Mouse (Mus musculus) splenic B cell, adult 2 months (primary cell): ENCODE measurements around the gene Bsg.
"Not testable (repeated sequence)": the region's sequence is repeated elsewhere in the genome, so short reads cannot be mapped to it uniquely, and the experiment has no call there.

Source experiments
- DNase-seq: peaks from one replicate; pipeline ENCODE4 v3.0.0-alpha.2; 2011; ENCODE audit warnings: low read depth, low spot score
- H3K27me3 ChIP-seq: 2 replicates; pipeline ENCODE4 v1.6.1; 2012; ENCODE audit warnings: mild to moderate bottlenecking, low read length, moderate library complexity, mixed read lengths; ENCODE audit not compliant: control insufficient read depth, poor library complexity, insufficient read depth, severe bottlenecking
- H3K36me3 ChIP-seq: 2 replicates; pipeline ENCODE4 v1.6.1; 2012; ENCODE audit warnings: mild to moderate bottlenecking, low read length, moderate library complexity, mixed read lengths; ENCODE audit not compliant: control insufficient read depth, poor library complexity, insufficient read depth, severe bottlenecking

The Bsg gene

DNA sequence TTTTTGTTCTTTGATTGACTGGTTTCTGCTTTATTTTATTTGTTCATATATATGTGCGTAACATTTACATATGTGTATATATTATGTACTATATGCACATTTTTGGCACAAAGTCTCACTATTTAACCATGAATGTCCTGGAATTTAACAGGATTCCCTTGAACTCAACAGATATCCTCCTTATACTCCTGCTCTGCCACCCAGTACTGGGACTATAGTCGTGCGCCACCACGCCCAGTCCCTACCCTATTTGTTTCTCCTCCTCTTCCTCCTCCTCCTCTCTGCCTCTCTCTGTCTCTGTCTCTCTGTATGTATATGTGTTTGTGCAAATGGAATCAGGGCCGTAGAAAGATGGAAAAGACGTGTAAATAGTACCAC is 42.5 kb downstream of the Bsg start:
- no peaks in the 10 kb centered on the region for H3K27me3 ChIP-seq
- no peak for DNase-seq
- 0 out of 2 replicates have a peak, but pooled peaks cover 2% of the 10 kb centered on the region for H3K36me3 ChIP-seq

DNA sequence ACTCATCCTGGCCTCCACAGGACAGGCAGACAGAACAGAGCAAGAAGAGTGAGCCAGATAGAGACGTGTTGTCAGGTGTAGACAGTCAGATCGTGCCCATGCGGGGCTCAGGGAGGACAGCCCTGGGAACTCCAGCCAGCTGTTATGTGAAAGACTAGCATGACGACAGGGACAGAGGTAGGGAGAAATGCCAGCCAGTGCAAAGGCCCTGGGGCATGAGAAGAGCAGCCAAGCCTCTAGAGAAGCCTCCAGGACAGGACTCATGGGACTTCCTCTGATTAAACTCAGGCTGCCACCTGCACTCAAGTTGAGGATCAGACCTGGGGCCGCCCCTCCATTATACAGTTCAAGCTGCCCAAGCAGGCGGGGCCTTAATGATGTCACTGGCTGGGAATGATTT is 44.2 kb downstream of the Bsg start:
- no peaks in the 10 kb centered on the region for H3K36me3 ChIP-seq
- no peak for DNase-seq
- no peaks in the 10 kb centered on the region for H3K27me3 ChIP-seq

DNA sequence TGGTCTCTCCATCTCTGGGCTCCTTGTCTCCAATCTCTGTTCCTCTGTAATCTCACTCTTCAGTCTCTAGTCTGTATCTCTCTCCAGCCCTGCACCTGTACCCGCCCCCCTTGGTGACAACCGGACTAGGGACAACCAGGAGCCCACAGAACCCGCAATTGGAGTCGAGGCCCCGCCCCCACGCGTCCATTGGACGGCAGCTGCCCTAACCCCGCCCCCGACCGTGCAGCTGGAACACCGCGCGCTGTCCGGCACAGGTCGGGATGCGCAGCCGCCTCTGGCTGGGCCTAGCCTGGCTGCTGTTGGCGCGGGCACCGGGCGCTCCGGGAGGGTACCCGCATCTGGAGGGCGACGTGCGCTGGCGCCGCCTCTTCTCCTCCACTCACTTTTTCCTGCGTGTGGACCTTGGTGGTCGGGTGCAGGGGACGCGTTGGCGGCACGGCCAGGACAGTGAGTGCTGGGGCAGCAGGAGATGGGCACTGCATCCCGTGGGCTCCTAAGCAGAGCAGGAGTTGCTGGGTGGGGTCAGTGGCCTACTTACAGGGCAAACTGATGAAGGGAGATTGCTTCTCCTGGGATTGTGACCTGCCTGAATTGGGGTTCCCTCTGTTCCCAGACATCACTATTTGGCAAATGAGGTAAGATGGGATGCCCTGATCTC is 50.7 kb downstream of the Bsg start, which contains the start of gene Fgf22:
TSS of gene Fgf22 (plus strand) at position 221 of the 661 bp plus-strand sequence.
- DNase-seq: no peak
- H3K27me3 ChIP-seq: no peaks in the 10 kb centered on the region
- H3K36me3 ChIP-seq: no peaks in the 10 kb centered on the region; the same call in none of the 2 replicates

DNA sequence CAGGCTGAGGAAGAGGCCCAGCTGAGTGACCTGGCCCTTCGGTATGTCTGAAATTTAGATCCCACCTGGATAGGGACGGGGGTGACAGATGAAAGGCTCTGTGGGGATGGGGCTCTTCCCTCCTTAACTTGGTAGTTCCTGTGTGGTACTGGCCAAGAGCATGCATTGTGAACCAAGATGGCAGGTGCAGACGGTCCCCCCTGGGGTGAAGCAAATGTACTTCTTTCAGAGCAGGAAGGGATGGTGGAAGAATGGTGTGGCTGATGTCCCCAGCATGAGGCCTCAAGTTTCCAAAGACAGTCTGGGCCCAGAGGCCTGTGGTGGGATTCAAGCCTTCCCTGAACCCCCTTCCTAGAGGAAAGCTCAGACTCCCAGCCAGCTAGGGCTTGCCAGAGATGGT is 51.6 kb downstream of the Bsg start:
- Histone ChIP-seq H3K27me3 (no peaks in the 10 kb centered on the region), H3K36me3 (peaks cover 2% of the 10 kb centered on the region)
- no peak for DNase-seq

DNA sequence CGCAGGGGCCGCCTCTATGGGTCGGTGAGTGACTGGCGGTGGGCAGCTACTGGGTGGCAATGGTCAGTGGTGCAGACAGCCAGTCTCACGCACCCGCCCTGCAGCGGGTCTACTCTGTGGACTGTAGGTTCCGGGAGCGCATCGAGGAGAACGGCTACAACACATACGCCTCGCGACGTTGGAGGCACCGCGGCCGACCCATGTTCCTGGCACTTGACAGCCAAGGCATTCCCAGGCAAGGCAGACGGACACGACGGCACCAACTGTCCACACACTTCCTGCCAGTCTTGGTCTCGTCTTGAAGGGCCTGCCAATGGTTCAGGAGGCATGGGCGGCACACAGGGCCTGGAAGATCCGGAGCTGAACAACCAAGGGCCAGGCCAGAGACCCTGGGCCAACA is 52.4 kb downstream of the Bsg start:
- Histone ChIP-seq H3K27me3 (no peaks in the 10 kb centered on the region), H3K36me3 (peaks cover 8% of the 10 kb centered on the region)
- no peak for DNase-seq

DNA sequence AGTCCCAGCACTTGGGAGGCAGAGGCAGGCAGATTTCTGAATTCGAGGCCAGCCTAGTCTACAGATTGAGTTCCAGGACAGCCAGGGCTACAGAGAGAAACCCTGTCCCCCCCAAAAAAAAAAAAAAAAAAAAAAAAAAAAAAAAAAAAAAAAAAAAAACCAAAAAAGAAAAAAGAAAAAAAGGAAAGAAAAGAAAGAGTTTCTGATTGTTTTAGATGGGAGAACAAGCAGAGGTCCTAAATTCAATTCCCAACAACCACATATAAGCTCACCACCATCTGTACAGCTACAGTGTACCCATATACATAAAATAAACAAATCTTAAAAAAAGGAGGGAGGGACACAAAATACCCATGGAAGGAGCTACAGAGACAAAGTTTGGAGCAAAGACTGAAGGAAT is 55.4 kb downstream of the Bsg start:
- not testable (repeated sequence) for H3K27me3 ChIP-seq, DNase-seq, H3K36me3 ChIP-seq

DNA sequence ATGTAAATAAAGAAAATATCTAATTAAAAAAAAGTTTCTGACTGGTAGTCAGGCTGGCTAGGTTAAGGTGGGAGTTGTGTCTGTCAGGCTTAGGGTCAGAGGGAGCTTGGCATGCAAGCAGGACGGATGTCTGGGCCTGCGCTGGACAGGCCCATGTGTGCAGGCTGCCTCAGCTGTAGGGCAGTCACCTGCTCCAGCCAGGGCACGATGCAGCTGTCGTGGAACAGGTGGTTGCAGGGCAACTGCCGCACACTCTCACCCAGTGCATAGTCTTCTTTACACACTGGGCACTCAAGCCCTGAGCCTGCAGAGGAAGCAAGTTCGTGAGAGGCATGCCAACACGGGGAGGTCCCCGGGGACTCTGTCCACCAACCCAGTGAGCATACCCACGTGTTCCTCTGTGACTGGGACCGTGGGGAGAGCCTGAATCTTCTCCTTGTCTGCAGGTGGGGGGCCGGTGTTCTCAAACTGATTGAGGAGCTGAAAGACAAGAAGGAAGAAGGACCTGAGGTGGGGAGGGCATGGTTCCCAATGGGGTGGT is 56.4 kb downstream of the Bsg start:
- DNase-seq: no peak
- Histone ChIP-seq H3K36me3 (peaks cover 8% of the 10 kb centered on the region), H3K27me3 (no peaks in the 10 kb centered on the region)
